Mouse (Mus musculus): ENCODE results near the gene Lpp. TPM values are rescaled to one million over a fixed set of nuclear protein-coding genes. Genes with fewer than 3 reads are reported as not detected.

Lpp gene
- total and polyA plus RNA-seq, 3 experiments = 0.64 to 1.2 (median 0.68) TPM

DNA sequence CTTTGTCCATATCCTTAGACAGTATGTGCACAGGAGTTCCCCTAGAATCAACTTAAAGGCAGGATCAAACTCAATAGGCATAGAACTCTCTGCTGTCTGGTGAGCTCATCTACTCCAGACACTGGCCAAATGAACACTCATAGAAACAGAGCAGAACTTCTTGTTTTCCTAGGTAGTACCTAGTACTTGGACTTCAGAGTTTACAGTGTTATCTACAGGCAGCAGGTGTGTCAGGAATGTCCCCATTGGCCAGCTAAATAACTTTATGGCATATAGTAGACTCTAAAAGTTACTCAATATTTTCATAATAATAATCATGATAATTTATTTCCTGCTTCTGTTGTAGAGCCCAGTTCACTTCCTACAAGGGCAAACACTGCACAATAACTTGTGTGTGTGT is 16.8 kb upstream of the Lpp start:
- no peaks in the 10 kb centered on the region for H3K4me1 ChIP-seq (ENCODE audit: control insufficient read depth in 1 of 2, insufficient read depth in 2 of 2)
- no peak overlapping the region for H3K9ac ChIP-seq (ENCODE audit: insufficient read depth, low read depth)
- H3K4me2 ChIP-seq (ENCODE audit: insufficient read depth, low read depth, poor library complexity, severe bottlenecking) = no peak overlapping the region
- TF ChIP-seq ZC3H11A (IDR thresholded peaks at IDR 0.05; ENCODE audit: low read depth, low read length) (no peak), EP300 (IDR thresholded peaks at IDR 0.05; ENCODE audit: low read length) (no peak), SMC3 (IDR thresholded peaks at IDR 0.05; ENCODE audit: low read depth, low read length) (no peak), IRF4 (IDR thresholded peaks at IDR 0.05; ENCODE audit: low read depth, low read length) (no peak), POLR2A (IDR thresholded peaks at IDR 0.05; ENCODE audit: low read depth, low read length) (no peak), RCOR1 (conservative IDR thresholded peaks at IDR 0.05; ENCODE audit: low read depth, low read length) (no peak), USF2 (conservative IDR thresholded peaks at IDR 0.05; ENCODE audit: low read depth, low read length) (no peak), NRF1 (IDR thresholded peaks at IDR 0.05; ENCODE audit: low read depth, low read length) (no peak), MEF2A (IDR thresholded peaks at IDR 0.05; ENCODE audit: borderline replicate concordance, low read depth, low read length) (no peak), E2F4 (IDR thresholded peaks at IDR 0.05; ENCODE audit: insufficient replicate concordance, low read depth, low read length) (no peak), NELFE (IDR thresholded peaks at IDR 0.05; ENCODE audit: low read depth, low read length) (no peak)
- no peak overlapping the region for H3K4me3 ChIP-seq (replicated peaks in 1 of 3; ENCODE audit: low read depth in 2 of 3, low read length in 2 of 3, poor library complexity in 1 of 3)
- dilution Hi-C loops (cut with MboI; ENCODE audit: extremely low pct_ligation_motif_present, extremely low pct_unique_long_range_greater_than_20kb, low sequenced_read_pairs) = no loop called here
- peaks cover under 1% of the 10 kb centered on the region for H3K9me3 ChIP-seq (replicated peaks; ENCODE audit: low read length)
- H3K36me3 ChIP-seq (replicated peaks in 1 of 2; ENCODE audit: control insufficient read depth in 1 of 2, insufficient read depth in 1 of 2, low read length in 1 of 2) = no peaks in the 10 kb centered on the region
- H3K27me3 ChIP-seq (replicated peaks) = no peaks in the 10 kb centered on the region
- no peak for DNase-seq (ENCODE audit: extremely low read depth)
- H3K27ac ChIP-seq (ENCODE audit: insufficient read depth, low read depth) = no peak overlapping the region
- H3K79me2 ChIP-seq (replicated peaks; ENCODE audit: control insufficient read depth, extremely low read depth, insufficient read depth, poor library complexity, severe bottlenecking) = no peaks in the 10 kb centered on the region
- in situ Hi-C loops (cut with MboI; ENCODE audit: low pct_ligation_motif_present, low pct_unique_long_range_greater_than_20kb, low sequenced_read_pairs) = loop anchor here (25.0 kb wide), 1 partner anchor 686 kb away; no protein-coding TSS in a partner anchor

DNA sequence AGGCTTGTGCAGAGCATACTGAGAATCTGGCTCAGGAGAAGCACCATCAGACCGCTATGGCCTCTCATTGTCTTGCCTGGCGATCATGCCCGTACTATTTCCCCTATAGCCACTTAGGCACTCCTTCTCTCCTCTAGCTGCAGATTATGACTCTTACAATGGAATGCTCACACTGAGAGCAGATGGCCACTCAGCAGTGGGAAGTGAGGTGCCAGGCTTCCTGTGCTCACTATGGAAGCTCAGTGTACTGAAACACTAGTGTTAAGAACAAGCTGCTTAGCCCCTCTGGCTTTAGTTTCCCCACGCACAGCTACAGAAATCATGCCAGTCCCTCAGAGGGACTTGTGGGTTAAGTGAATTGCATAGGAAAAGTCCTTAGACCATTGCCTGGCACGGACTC is 2.7 kb upstream of the Lpp start:
- no peak overlapping the region for H3K4me2 ChIP-seq (ENCODE audit: insufficient read depth, low read depth, poor library complexity, severe bottlenecking)
- no peak overlapping the region for H3K4me3 ChIP-seq (replicated peaks in 1 of 3; ENCODE audit: low read depth in 2 of 3, low read length in 2 of 3, poor library complexity in 1 of 3)
- no peak for DNase-seq (ENCODE audit: extremely low read depth)
- no peaks in the 10 kb centered on the region for H3K36me3 ChIP-seq (replicated peaks in 1 of 2; ENCODE audit: control insufficient read depth in 1 of 2, insufficient read depth in 1 of 2, low read length in 1 of 2)
- dilution Hi-C loops (cut with MboI; ENCODE audit: extremely low pct_ligation_motif_present, extremely low pct_unique_long_range_greater_than_20kb, low sequenced_read_pairs) = no loop called here
- peaks cover 0 to 15% of the 10 kb centered on the region in 2 experiments; a peak in 2 of 4 replicates for H3K4me1 ChIP-seq (ENCODE audit: control insufficient read depth in 1 of 2, insufficient read depth in 2 of 2)
- peaks cover 6% of the 10 kb centered on the region for H3K9me3 ChIP-seq (replicated peaks; ENCODE audit: low read length)
- in situ Hi-C loops (cut with MboI; ENCODE audit: low pct_ligation_motif_present, low pct_unique_long_range_greater_than_20kb, low sequenced_read_pairs) = loop anchor here (25.0 kb wide), 1 partner anchor 672 kb away; no protein-coding TSS in a partner anchor
- TF ChIP-seq TCF12 (IDR thresholded peaks at IDR 0.05; ENCODE audit: low read depth, low read length) (no peak), POLR2AphosphoS2 (IDR thresholded peaks at IDR 0.05; ENCODE audit: low read depth, low read length) (no peak), MAX (IDR thresholded peaks at IDR 0.05; ENCODE audit: low read length) (no peak), E2F4 (IDR thresholded peaks at IDR 0.05; ENCODE audit: insufficient replicate concordance, low read depth, low read length) (no peak)
- H3K27ac ChIP-seq (ENCODE audit: insufficient read depth, low read depth) = no peak overlapping the region
- peaks cover 3% of the 10 kb centered on the region for H3K27me3 ChIP-seq (replicated peaks)
- no peak overlapping the region for H3K9ac ChIP-seq (ENCODE audit: insufficient read depth, low read depth)
- H3K79me2 ChIP-seq (replicated peaks; ENCODE audit: control insufficient read depth, extremely low read depth, insufficient read depth, poor library complexity, severe bottlenecking) = no peaks in the 10 kb centered on the region

- in situ Hi-C loops (cut with MboI; ENCODE audit: low pct_ligation_motif_present, low pct_unique_long_range_greater_than_20kb, low sequenced_read_pairs) (loop anchor here (25.0 kb wide), 1 partner anchor 671 kb away; no protein-coding TSS in a partner anchor), dilution Hi-C loops (cut with MboI; ENCODE audit: extremely low pct_ligation_motif_present, extremely low pct_unique_long_range_greater_than_20kb, low sequenced_read_pairs) (no loop called here)
- no peak for DNase-seq (ENCODE audit: extremely low read depth)
Measured at GRCm38 (mm10) chr16:24391111-24391510, 2.2 kb upstream of the Lpp start.

More at GRCm38 (mm10) chr16:24391111-24391510, 2.2 kb upstream of the Lpp start:
- peaks cover 0 to 15% of the 10 kb centered on the region in 2 experiments; a peak in 2 of 4 replicates for H3K4me1 ChIP-seq (ENCODE audit: control insufficient read depth in 1 of 2, insufficient read depth in 2 of 2)
- no peak overlapping the region for H3K27ac ChIP-seq (ENCODE audit: insufficient read depth, low read depth)
- H3K9me3 ChIP-seq (replicated peaks; ENCODE audit: low read length) = peaks cover 6% of the 10 kb centered on the region
- H3K27me3 ChIP-seq (replicated peaks) = peaks cover 3% of the 10 kb centered on the region
- no peaks in the 10 kb centered on the region for H3K36me3 ChIP-seq (replicated peaks in 1 of 2; ENCODE audit: control insufficient read depth in 1 of 2, insufficient read depth in 1 of 2, low read length in 1 of 2)
- no peak overlapping the region for H3K4me2 ChIP-seq (ENCODE audit: insufficient read depth, low read depth, poor library complexity, severe bottlenecking)
- no peak overlapping the region for H3K4me3 ChIP-seq (replicated peaks in 1 of 3; ENCODE audit: low read depth in 2 of 3, low read length in 2 of 3, poor library complexity in 1 of 3)
- no peaks in the 10 kb centered on the region for H3K79me2 ChIP-seq (replicated peaks; ENCODE audit: control insufficient read depth, extremely low read depth, insufficient read depth, poor library complexity, severe bottlenecking)
- H3K9ac ChIP-seq (ENCODE audit: insufficient read depth, low read depth) = no peak overlapping the region
- no peak for TF ChIP-seq MAFK (IDR thresholded peaks at IDR 0.05; ENCODE audit: insufficient replicate concordance, low read length)
- no peak for TF ChIP-seq SIN3A (IDR thresholded peaks at IDR 0.05; ENCODE audit: low read length)
- TF ChIP-seq MAX (IDR thresholded peaks at IDR 0.05; ENCODE audit: low read length) = no peak
- no peak for TF ChIP-seq MYC (IDR thresholded peaks at IDR 0.05; ENCODE audit: low read depth, low read length)
- no peak for TF ChIP-seq MAZ (IDR thresholded peaks at IDR 0.05; ENCODE audit: low read depth, low read length)
- TF ChIP-seq POLR2AphosphoS2 (IDR thresholded peaks at IDR 0.05; ENCODE audit: low read depth, low read length) = no peak

Measured in CH12.LX (cell line).